Mouse (Mus musculus) adrenal gland, adult 2 months (tissue): ENCODE measurements around the gene Midn. TPM values are rescaled to one million over a fixed set of nuclear protein-coding genes. Genes with fewer than 3 reads are reported as not detected.
A peak's percentile ranks its signal among the peaks of the same experiment; 100 is the strongest.

Experiments
- DNase-seq: peaks from one replicate; pipeline ENCODE4 v3.0.0; 2021
- polyA plus RNA-seq: library from polyadenylated mRNA; depleted of rRNA; stranded (reverse); fragments of >200 nt; gene quantifications from 2 replicates; pipeline ENCODE4 v1.2.3, GENCODE M21; 2012
- total RNA-seq, 2 experiments: library from RNA; stranded (reverse); gene quantifications; 2 replicates each; pipeline ENCODE4 v1.2.3; 2021

The Midn gene
- total and polyA plus RNA-seq, 3 experiments: 75.8 to 269 (median 115) TPM

- peak; percentile 26 for DNase-seq
Measured at GRCm38 (mm10) chr10:80129846-80130245, 18.2 kb upstream of the Midn start.

- peak; percentile 20 for DNase-seq
Measured at GRCm38 (mm10) chr10:80130403-80131031, 17.6 kb upstream of the Midn start.

- peak; percentile 82 for DNase-seq
Measured at GRCm38 (mm10) chr10:80131316-80131951, 16.6 kb upstream of the Midn start.

- DNase-seq: peak; percentile 45
Measured at GRCm38 (mm10) chr10:80131952-80132350, 16.1 kb upstream of the Midn start.

GRCm38 (mm10) chr10:80133226-80133849, 14.7 kb upstream of the Midn start:
- peak; percentile 55 for DNase-seq

GRCm38 (mm10) chr10:80134421-80134820, 13.7 kb upstream of the Midn start:
- peak; percentile 53 for DNase-seq

GRCm38 (mm10) chr10:80135161-80135560, 12.9 kb upstream of the Midn start:
- no peak for DNase-seq

GRCm38 (mm10) chr10:80135641-80136040, 12.4 kb upstream of the Midn start:
- peak; percentile 30 for DNase-seq

- peak; percentile 59 for DNase-seq
Measured at GRCm38 (mm10) chr10:80136179-80136951, 11.7 kb upstream of the Midn start.

- DNase-seq: peak; percentile 59
Measured at GRCm38 (mm10) chr10:80136952-80137625, 11.0 kb upstream of the Midn start.

GRCm38 (mm10) chr10:80137626-80138552, 10.2 kb upstream of the Midn start:
- peak; percentile 53 for DNase-seq

- peak; percentile 89 for DNase-seq
Measured at GRCm38 (mm10) chr10:80138553-80139438, 9.3 kb upstream of the Midn start, which contains the start of gene Atp5d. Gene Atp5d (plus strand): TSS chr10:80138632.

GRCm38 (mm10) chr10:80139439-80139775, 8.7 kb upstream of the Midn start:
- DNase-seq: no peak

GRCm38 (mm10) chr10:80139975-80140665, 8.0 kb upstream of the Midn start:
- DNase-seq: no peak

- DNase-seq: no peak
Measured at GRCm38 (mm10) chr10:80140666-80141035, 7.4 kb upstream of the Midn start, which contains the start of gene Cbarp. Gene Cbarp (minus strand): TSS chr10:80140835.

GRCm38 (mm10) chr10:80141243-80141642, 6.8 kb upstream of the Midn start:
- peak; percentile 98 for DNase-seq

GRCm38 (mm10) chr10:80141786-80142529, 6.1 kb upstream of the Midn start:
- peak; percentile 96 for DNase-seq

GRCm38 (mm10) chr10:80142530-80142925, 5.5 kb upstream of the Midn start:
- no peak for DNase-seq
